Mouse (Mus musculus) MEL (cell line): ENCODE data around the gene Zbtb46. TPM values are rescaled to one million over a fixed set of nuclear protein-coding genes. Genes with fewer than 3 reads are reported as not detected.

Experiments used
- DNase-seq: peaks from one replicate; pipeline ENCODE4 v3.0.0; 2011; ENCODE audit warnings: low read depth, low spot score
- H3K27ac ChIP-seq: 2 replicates; pipeline ENCODE4 v1.5.1; 2012; ENCODE audit warnings: low read depth, mild to moderate bottlenecking, control low read depth, low read length, moderate library complexity; ENCODE audit not compliant: control insufficient read depth
- H3K27me3 ChIP-seq, 2 experiments: fragments of 150-350 bp in 1 of 2; sonication (generic) in 1 of 2; 2 replicates each; pipeline ENCODE4 v1.6.1; 2012; ENCODE audit warnings: low read length in 2 of 2, mild to moderate bottlenecking in 2 of 2, improper control_type of control experiment in 1 of 2, moderate library complexity in 1 of 2; ENCODE audit not compliant: insufficient read depth in 2 of 2, control insufficient read depth in 1 of 2
- H3K36me3 ChIP-seq, 2 experiments: 2 replicates each; pipeline ENCODE4 v1.6.1; 2012 to 2014; ENCODE audit warnings: low read length in 2 of 2, improper control_type of control experiment in 1 of 2, inconsistent platforms in 1 of 2, mild to moderate bottlenecking in 1 of 2; ENCODE audit not compliant: insufficient read depth in 2 of 2, control insufficient read depth in 1 of 2
- H3K4me1 ChIP-seq, 2 experiments: fragments of 150-350 bp in 1 of 2; sonication (generic) in 1 of 2; 2 replicates each; pipeline ENCODE4 v1.6.1; 2012; ENCODE audit warnings: low read length in 2 of 2, improper control_type of control experiment in 1 of 2, mild to moderate bottlenecking in 1 of 2; ENCODE audit not compliant: insufficient read depth in 2 of 2, control insufficient read depth in 1 of 2
- H3K4me3 ChIP-seq, 2 experiments: fragments of 150-350 bp in 1 of 2; sonication (generic) in 1 of 2; 2 replicates each; pipeline ENCODE4 v1.5.1; 2012; ENCODE audit warnings: low read depth in 2 of 2, low read length in 2 of 2, mild to moderate bottlenecking in 2 of 2, moderate library complexity in 2 of 2, control low read depth in 1 of 2, improper control_type of control experiment in 1 of 2; ENCODE audit not compliant: control insufficient read depth in 1 of 2, insufficient read depth in 1 of 2
- H3K79me2 ChIP-seq: 2 replicates; pipeline ENCODE4 v1.6.1; 2012; ENCODE audit warnings: mild to moderate bottlenecking, low read length, moderate library complexity; ENCODE audit not compliant: control insufficient read depth, poor library complexity, insufficient read depth
- H3K9ac ChIP-seq: 2 replicates; pipeline ENCODE4 v1.6.1; 2012; ENCODE audit warnings: low read depth, mild to moderate bottlenecking, control low read depth, low read length, moderate library complexity; ENCODE audit not compliant: control insufficient read depth, poor library complexity, severe bottlenecking
- H3K9me3 ChIP-seq: fragments of 150-350 bp; sonication (generic); replicated peaks from 2 replicates; pipeline ENCODE4 v1.6.1; 2012; ENCODE audit warnings: mild to moderate bottlenecking, low read length, improper control_type of control experiment, moderate library complexity; ENCODE audit not compliant: insufficient read depth
- CHD1 ChIP-seq: IDR thresholded peaks from 2 replicates; pipeline ENCODE4 v1.6.1; 2012; ENCODE audit warnings: low read depth, mild to moderate bottlenecking, inconsistent platforms, low read length, improper control_type of control experiment
- CHD2 ChIP-seq: IDR thresholded peaks from 2 replicates; pipeline ENCODE4 v1.6.1; 2011; ENCODE audit warnings: low read length, improper control_type of control experiment
- CTCF ChIP-seq, 3 experiments: IDR thresholded peaks in 2 of 3; conservative IDR thresholded peaks in 1 of 3; 2 replicates each; pipeline ENCODE4 v1.5.1; 2011 to 2012; ENCODE audit warnings: low read length in 3 of 3, low read depth in 2 of 3, mild to moderate bottlenecking in 2 of 3, improper control_type of control experiment in 1 of 3, inconsistent platforms in 1 of 3, mixed read lengths in 1 of 3, moderate library complexity in 1 of 3; ENCODE audit not compliant: control insufficient read depth in 1 of 3, insufficient read depth in 1 of 3, poor library complexity in 1 of 3, severe bottlenecking in 1 of 3
- E2F4 ChIP-seq: IDR thresholded peaks from 2 replicates; pipeline ENCODE4 v1.6.1; 2011; ENCODE audit warnings: low read depth, low read length, improper control_type of control experiment, borderline replicate concordance
- EP300 ChIP-seq, 2 experiments: IDR thresholded peaks; 2 replicates each; pipeline ENCODE4 v1.6.1; 2011; ENCODE audit warnings: improper control_type of control experiment in 2 of 2, low read length in 2 of 2, low read depth in 1 of 2, mild to moderate bottlenecking in 1 of 2
- GABPA ChIP-seq: IDR thresholded peaks from 2 replicates; pipeline ENCODE4 v1.6.1; 2012; ENCODE audit warnings: low read depth, mild to moderate bottlenecking, inconsistent platforms, low read length, improper control_type of control experiment, moderate library complexity
- HCFC1 ChIP-seq: IDR thresholded peaks from 2 replicates; pipeline ENCODE4 v1.6.1; 2012; ENCODE audit warnings: low read depth, mild to moderate bottlenecking, inconsistent platforms, low read length, improper control_type of control experiment, moderate library complexity
- JUND ChIP-seq: IDR thresholded peaks from 2 replicates; pipeline ENCODE4 v1.6.1; 2011; ENCODE audit warnings: low read depth, mild to moderate bottlenecking, improper control_type of control experiment, low read length
- KAT2A ChIP-seq: conservative IDR thresholded peaks from 2 replicates; pipeline ENCODE4 v1.6.1; 2012; ENCODE audit warnings: low read depth, low read length, improper control_type of control experiment, inconsistent platforms
- MAFK ChIP-seq: IDR thresholded peaks from 2 replicates; pipeline ENCODE4 v1.6.1; 2011; ENCODE audit warnings: low read depth, mild to moderate bottlenecking, low read length, improper control_type of control experiment, borderline replicate concordance
- MEF2A ChIP-seq: IDR thresholded peaks from 2 replicates; pipeline ENCODE4 v1.6.1; 2014; ENCODE audit warnings: low read depth, mild to moderate bottlenecking, inconsistent platforms, low read length, improper control_type of control experiment; ENCODE audit not compliant: poor library complexity, insufficient replicate concordance, severe bottlenecking; ENCODE audit errors: extremely low read depth
- MXI1 ChIP-seq: IDR thresholded peaks from 2 replicates; pipeline ENCODE4 v1.6.1; 2011; ENCODE audit warnings: mild to moderate bottlenecking, low read depth, low read length, improper control_type of control experiment
- MYB ChIP-seq: IDR thresholded peaks from 2 replicates; pipeline ENCODE4 v1.6.1; 2011; ENCODE audit warnings: mild to moderate bottlenecking, low read depth, low read length, improper control_type of control experiment
- MYC ChIP-seq: IDR thresholded peaks from 2 replicates; pipeline ENCODE4 v1.6.1; 2011; ENCODE audit warnings: low read depth, mild to moderate bottlenecking, low read length, improper control_type of control experiment, moderate library complexity
- NELFE ChIP-seq: IDR thresholded peaks from 2 replicates; pipeline ENCODE4 v1.6.1; 2011; ENCODE audit warnings: low read depth, low read length, improper control_type of control experiment
- POLR2A ChIP-seq, 2 experiments: IDR thresholded peaks; 2 replicates each; pipeline ENCODE4 v1.6.1; 2011 to 2012; ENCODE audit warnings: low read length in 2 of 2, mild to moderate bottlenecking in 2 of 2, control low read depth in 1 of 2, improper control_type of control experiment in 1 of 2, low read depth in 1 of 2, moderate library complexity in 1 of 2; ENCODE audit not compliant: control insufficient read depth in 1 of 2, insufficient read depth in 1 of 2, poor library complexity in 1 of 2
- POLR2AphosphoS5 ChIP-seq: IDR thresholded peaks from 2 replicates; pipeline ENCODE4 v1.6.1; 2012; ENCODE audit warnings: low read depth, borderline replicate concordance, mild to moderate bottlenecking, inconsistent platforms, low read length, moderate library complexity, mixed read lengths
- SIN3A ChIP-seq: IDR thresholded peaks from 2 replicates; pipeline ENCODE4 v1.6.1; 2012; ENCODE audit warnings: low read length, improper control_type of control experiment, inconsistent platforms
- TAL1 ChIP-seq: IDR thresholded peaks from 2 replicates; pipeline ENCODE4 v1.6.1; 2012; ENCODE audit warnings: mild to moderate bottlenecking, inconsistent platforms, low read length, moderate library complexity, mixed read lengths
- UBTF ChIP-seq: IDR thresholded peaks from 2 replicates; pipeline ENCODE4 v1.6.1; 2012; ENCODE audit warnings: low read depth, mild to moderate bottlenecking, inconsistent platforms, low read length, improper control_type of control experiment, moderate library complexity, borderline replicate concordance; ENCODE audit not compliant: insufficient read depth
- ZMIZ1 ChIP-seq: IDR thresholded peaks from 2 replicates; pipeline ENCODE4 v1.6.1; 2012; ENCODE audit warnings: low read depth, mild to moderate bottlenecking, inconsistent platforms, low read length, improper control_type of control experiment, moderate library complexity
- ZNF384 ChIP-seq: IDR thresholded peaks from 2 replicates; pipeline ENCODE4 v1.6.1; 2012; ENCODE audit warnings: low read depth, mild to moderate bottlenecking, inconsistent platforms, low read length, improper control_type of control experiment
- polyA plus RNA-seq, 2 experiments: library from polyadenylated mRNA; stranded (reverse) in 1 of 2; unstranded in 1 of 2; fragments of >175 nt in 1 of 2; fragments of >200 nt in 1 of 2; gene quantifications; 2 replicates each; pipeline versions ENCODE4 v1.2.1 to v1.2.4; 2012; ENCODE audit warnings: low replicate concordance in 2 of 2, low read depth in 1 of 2; ENCODE audit not compliant: insufficient read length in 2 of 2, insufficient read depth in 1 of 2, missing spikeins in 1 of 2
- total RNA-seq: library from RNA; depleted of rRNA; stranded (reverse); fragments of 300-350 nt; gene quantifications from 2 replicates; pipeline ENCODE4 v1.2.3, GENCODE M21; 2012

Gene Zbtb46
- total and polyA plus RNA-seq, 3 experiments = 0.23 to 0.64 TPM; not detected in 1

GRCm38 (mm10) chr2:181438176-181438575, 21.1 kb downstream of the Zbtb46 start:
- no peak for DNase-seq
- H3K9ac ChIP-seq = no peak overlapping the region
- H3K4me3 ChIP-seq = no peak overlapping the region
- H3K36me3 ChIP-seq = no peaks in the 10 kb centered on the region
- H3K27me3 ChIP-seq = peaks cover 3 to 5% of the 10 kb centered on the region in 2 experiments
- H3K4me1 ChIP-seq = no peaks in the 10 kb centered on the region
- no peaks in the 10 kb centered on the region for H3K9me3 ChIP-seq
- no peaks in the 10 kb centered on the region for H3K79me2 ChIP-seq
- TF ChIP-seq MYC (no peak), CHD1 (no peak), JUND (no peak), ZNF384 (no peak), MAFK (no peak), NELFE (no peak), CHD2 (no peak), UBTF (no peak), CTCF (IDR thresholded peaks at IDR 0.05 in 2 of 3, conservative IDR thresholded peaks at IDR 0.05 in 1 of 3; ENCODE audit: control insufficient read depth in 1 of 3, insufficient read depth in 1 of 3, low read depth in 2 of 3, low read length in 3 of 3, poor library complexity in 1 of 3, severe bottlenecking in 1 of 3) (no peak), POLR2AphosphoS5 (no peak), SIN3A (no peak), POLR2A (IDR thresholded peaks at IDR 0.05; ENCODE audit: control insufficient read depth in 1 of 2, insufficient read depth in 1 of 2, low read depth in 1 of 2, low read length in 2 of 2, poor library complexity in 1 of 2) (no peak), HCFC1 (no peak), MEF2A (no peak), KAT2A (no peak), MYB (no peak), MXI1 (no peak)
- no peak overlapping the region for H3K27ac ChIP-seq

- Histone ChIP-seq H3K4me3 (no peak overlapping the region), H3K27me3 (peaks cover 3 to 5% of the 10 kb centered on the region in 2 experiments), H3K27ac (no peak overlapping the region), H3K9ac (no peak overlapping the region), H3K36me3 (no peaks in the 10 kb centered on the region), H3K9me3 (no peaks in the 10 kb centered on the region), H3K79me2 (no peaks in the 10 kb centered on the region), H3K4me1 (no peaks in the 10 kb centered on the region)
- TF ChIP-seq UBTF (no peak), MEF2A (no peak), GABPA (no peak), EP300 (IDR thresholded peaks at IDR 0.05; ENCODE audit: low read depth in 1 of 2, low read length in 2 of 2) (no peak), MYB (no peak), CTCF (IDR thresholded peaks at IDR 0.05 in 2 of 3, conservative IDR thresholded peaks at IDR 0.05 in 1 of 3; ENCODE audit: control insufficient read depth in 1 of 3, insufficient read depth in 1 of 3, low read depth in 2 of 3, low read length in 3 of 3, poor library complexity in 1 of 3, severe bottlenecking in 1 of 3) (no peak), TAL1 (no peak), E2F4 (no peak), ZMIZ1 (no peak), POLR2AphosphoS5 (no peak)
- no peak for DNase-seq
Measured at GRCm38 (mm10) chr2:181436246-181436645, 23.0 kb downstream of the Zbtb46 start.
